Mouse (Mus musculus) effector memory CD4-positive, alpha-beta T cell, adult 7 months (primary cell): ENCODE data around the gene Hoxa5. TPM values are rescaled to one million over a fixed set of nuclear protein-coding genes. Genes with fewer than 3 reads are reported as not detected.

Experiments used
- polyA plus RNA-seq: library from polyadenylated mRNA; unstranded; fragments of 100-300 nt; shearing (Covaris generic); gene quantifications from one replicate; pipeline ENCODE4 v1.2.1, GENCODE M21; 2017

Gene Hoxa5
- not detected for polyA plus RNA-seq

GRCm38 (mm10) chr6:52204050-52204752 lies at the start of gene Hoxa5:
Gene Hoxa5 (minus strand): TSS chr6:52204587.

DNA sequence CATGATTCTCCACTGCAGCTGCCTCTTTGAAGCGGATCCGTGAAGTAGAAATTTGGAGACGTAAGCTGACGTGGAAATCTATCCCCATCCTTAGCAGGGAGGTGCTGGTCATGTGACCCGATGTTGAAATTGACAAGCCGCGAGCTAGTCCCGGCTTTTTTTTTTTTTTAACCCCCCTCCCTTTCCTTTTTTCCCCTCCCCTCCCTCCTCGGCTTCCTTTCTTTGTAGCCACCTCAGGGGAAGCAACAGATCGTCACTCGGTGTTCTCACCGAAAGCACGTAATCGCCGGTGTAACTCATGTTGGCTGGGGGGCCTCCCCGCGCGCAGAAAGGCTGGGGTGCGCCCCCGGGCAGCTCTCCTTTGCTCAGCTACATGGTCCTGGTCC lies 41.4 kb upstream of the Hoxa5 start, which contains the start of gene Hoxa11:
Gene Hoxa11 (minus strand): TSS at position 54 of the 386 bp plus-strand sequence.

GRCm38 (mm10) chr6:52240389-52241000 lies 36.1 kb upstream of the Hoxa5 start, which contains the start of gene Hoxa10:
Gene Hoxa10 (minus strand): TSS chr6:52240854.

GRCm38 (mm10) chr6:52230516-52231165 lies 26.3 kb upstream of the Hoxa5 start, which contains the start of gene Hoxa9:
Gene Hoxa9 (minus strand): TSS chr6:52231089.

GRCm38 (mm10) chr6:52221337-52221992 lies 17.1 kb upstream of the Hoxa5 start, which contains the start of gene Hoxa7:
Gene Hoxa7 (minus strand): TSS chr6:52221854.

GRCm38 (mm10) chr6:52213119-52213986 lies 9.0 kb upstream of the Hoxa5 start, which contains the start of the genes Hoxa3 and Gm28308:
Gene Hoxa3 (minus strand): TSS chr6:52213336.
Gene Gm28308 (minus strand): TSS chr6:52213339.

DNA sequence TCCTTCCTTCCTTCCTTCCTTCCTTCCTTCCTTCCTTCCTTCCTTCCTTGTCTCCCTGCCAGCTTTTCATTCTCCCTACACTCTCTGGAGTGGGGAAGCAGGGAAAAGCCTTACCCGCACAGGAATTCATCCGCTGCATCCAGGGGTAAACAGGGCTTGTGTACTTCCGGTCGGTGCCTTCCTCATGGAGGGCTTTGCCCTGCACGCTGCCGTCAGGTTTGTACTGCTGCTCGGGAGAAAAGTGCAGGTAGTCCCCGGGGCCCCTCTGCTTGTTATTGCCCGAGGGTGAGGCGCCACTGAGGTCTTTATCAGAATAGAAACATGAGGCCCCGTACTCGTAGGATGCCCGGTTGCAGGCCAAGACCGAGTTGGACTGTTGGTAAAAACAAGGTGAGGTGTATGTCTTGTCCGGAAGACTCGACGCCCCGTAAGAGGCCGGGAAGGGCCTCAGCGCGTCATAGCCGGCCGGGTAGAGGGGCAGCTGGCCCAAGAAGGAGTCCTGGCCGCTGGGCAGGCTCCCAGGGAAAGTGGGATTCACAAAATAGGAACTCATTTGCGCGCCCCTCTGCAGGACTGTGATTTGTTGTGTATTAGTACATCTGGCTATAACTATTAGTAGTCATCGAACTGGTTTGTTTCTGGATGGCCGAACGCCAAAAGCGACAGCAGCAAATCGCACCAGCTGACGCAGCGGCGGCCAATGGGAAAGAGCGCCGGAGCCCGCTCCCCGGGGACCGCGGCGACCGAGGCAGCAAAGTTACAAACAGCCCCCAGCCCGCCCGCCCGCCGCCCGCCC lies 3.9 kb upstream of the Hoxa5 start, which contains the start of gene Hoxa6:
Gene Hoxa6 (minus strand): TSS at position 651 of the 796 bp plus-strand sequence.

GRCm38 (mm10) chr6:52190906-52191810 lies 13.2 kb downstream of the Hoxa5 start, which contains the start of gene Hoxa4:
Gene Hoxa4 (minus strand): TSS chr6:52191753.

GRCm38 (mm10) chr6:52177061-52177735 lies 27.2 kb downstream of the Hoxa5 start, which contains the start of gene 5730596B20Rik:
Gene 5730596B20Rik (plus strand): TSS chr6:52177498.

DNA sequence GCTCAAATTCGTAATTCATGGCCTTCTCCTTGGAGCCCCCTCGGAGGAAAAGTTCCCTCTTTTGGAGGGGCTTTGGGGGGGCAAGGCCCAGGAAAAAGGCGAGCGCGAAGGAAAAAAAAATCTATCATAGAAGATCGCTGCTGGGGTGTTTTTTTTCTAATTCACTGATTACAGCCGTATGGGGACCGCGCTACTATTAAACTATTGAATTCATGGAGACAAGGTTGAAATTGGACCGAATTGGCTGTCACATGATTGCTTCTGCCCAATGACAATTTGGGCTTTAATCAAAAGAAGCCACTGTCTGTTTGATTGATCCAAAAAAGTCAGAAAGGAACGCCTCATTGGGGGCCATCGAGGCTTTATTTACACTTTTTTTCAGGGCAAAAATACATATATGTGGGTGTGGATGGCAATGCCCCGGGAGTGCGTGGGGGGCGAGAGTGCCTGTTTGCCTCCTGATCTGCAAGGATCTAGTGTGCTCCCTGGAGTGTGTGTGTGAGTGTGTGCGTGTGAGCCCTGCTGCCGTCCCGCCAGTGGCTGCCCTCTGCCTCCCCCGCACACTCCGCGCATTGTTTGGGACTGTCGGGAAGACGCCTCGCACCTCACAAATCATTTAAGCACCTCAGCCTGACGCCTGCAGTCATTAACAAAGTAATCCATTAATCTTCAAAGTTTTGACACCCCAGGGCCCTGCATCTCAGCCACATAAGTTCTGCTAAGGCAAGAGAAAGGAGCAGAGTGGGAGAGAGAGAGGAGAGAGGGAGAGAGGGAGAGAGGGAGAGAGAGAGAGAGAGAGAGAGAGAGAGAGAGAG lies 39.6 kb downstream of the Hoxa5 start, which contains the start of gene Hoxa2:
Gene Hoxa2 (minus strand): TSS at position 206 of the 815 bp plus-strand sequence.

GRCm38 (mm10) chr6:52158276-52159051 lies 45.9 kb downstream of the Hoxa5 start, which contains the start of gene Hoxa1:
Gene Hoxa1 (minus strand): TSS chr6:52158317.

Other genes with a start within 250 kb of the Hoxa5 start
- gene Skap2, start 192.0 kb downstream of the Hoxa5 start, polyA plus RNA-seq, result 14.2 TPM
- gene Hoxa1, start 46.3 kb downstream of the Hoxa5 start, polyA plus RNA-seq, result not detected
- not detected for gene Hoxa2, start 39.8 kb downstream of the Hoxa5 start, polyA plus RNA-seq
- gene 5730596B20Rik, start 27.1 kb downstream of the Hoxa5 start, polyA plus RNA-seq, result not detected
- gene Hoxa4, start 12.8 kb downstream of the Hoxa5 start, polyA plus RNA-seq, result not detected
- not detected for gene Hoxa6, start 4.1 kb upstream of the Hoxa5 start, polyA plus RNA-seq
- not detected for gene Hoxa3, start 8.7 kb upstream of the Hoxa5 start, polyA plus RNA-seq
- gene Gm28308, start 8.8 kb upstream of the Hoxa5 start, polyA plus RNA-seq, result not detected
- gene Hoxa7, start 17.3 kb upstream of the Hoxa5 start, polyA plus RNA-seq, result 1.9 TPM
- 0.90 TPM for gene Hoxa9, start 26.5 kb upstream of the Hoxa5 start, polyA plus RNA-seq
- gene Hoxa10, start 36.3 kb upstream of the Hoxa5 start, polyA plus RNA-seq, result not detected
- gene Hoxa11, start 41.2 kb upstream of the Hoxa5 start, polyA plus RNA-seq, result not detected
- not detected for gene Hoxa13, start 56.3 kb upstream of the Hoxa5 start, polyA plus RNA-seq
- 0.55 TPM for gene Evx1, start 108.9 kb upstream of the Hoxa5 start, polyA plus RNA-seq